Mouse (Mus musculus): ENCODE measurements around the gene Slirp. TPM values are rescaled to one million over a fixed set of nuclear protein-coding genes. Genes with fewer than 3 reads are reported as not detected.

The Slirp gene
- 38.5 and 44.2 TPM in 2 replicates for polyA plus RNA-seq (2012; rRNA removed)
- polyA plus RNA-seq (2014; fragmentation: Nextera tagmentation; extraction: Ambion mirVana), result 180 and 182 TPM in 2 replicates

- peaks cover 12 to 13% of the 10 kb centered on the region in 2 experiments for H3K4me1 ChIP-seq (replicated peaks; ENCODE audit: control insufficient read depth in 2 of 2, insufficient read depth in 2 of 2, low read length in 1 of 2)
- ATAC-seq (ENCODE audit: insufficient read depth), result peak; percentile 88
- DNase-seq (ENCODE audit: low read depth in 3 of 3, low spot score in 3 of 3), result peak; percentile 78 to 84 (median 79)
- no peaks in the 10 kb centered on the region for H3K9me3 ChIP-seq (ENCODE audit: control insufficient read depth, low read length)
- H3K27me3 ChIP-seq (ENCODE audit: control insufficient read depth, insufficient read depth, low read length), result no peaks in the 10 kb centered on the region
- WGBS (ENCODE audit: insufficient replicate concordance), result under 1% methylated on average over 28 of the region's 28 CpGs
- H3K27ac ChIP-seq, result peak within 1 kb of the TSS; percentile 40
- H3K4me2 ChIP-seq (ENCODE audit: low read depth), result peak within 1 kb of the TSS; percentile 74
- peak within 1 kb of the TSS; percentile 89 to 99 for H3K4me3 ChIP-seq (ENCODE audit: insufficient read depth in 1 of 2, low read depth in 2 of 2, low read length in 2 of 2)
- H3K36me3 ChIP-seq (replicated peaks; ENCODE audit: control insufficient read depth, insufficient read depth, low read depth), result peaks cover 42% of the 10 kb centered on the region
- peak within 1 kb of the TSS; percentile 96 for H3K9ac ChIP-seq (replicated peaks)
- TF ChIP-seq EP300 (IDR thresholded peaks at IDR 0.05; ENCODE audit: low read depth), result 0 out of 2 replicates have a peak, but pooled peaks have one; percentile 21
- TF ChIP-seq CTCF (IDR thresholded peaks at IDR 0.05; ENCODE audit: low read depth), result no peak
These were observed at the start of gene Slirp, which contains the start of gene Alkbh1 for GRCm38 (mm10) chr12:87443700-87444122. Gene Slirp, plus strand, starts transcription at chr12:87443896. Gene Alkbh1, minus strand, starts transcription at chr12:87444017.

DNA sequence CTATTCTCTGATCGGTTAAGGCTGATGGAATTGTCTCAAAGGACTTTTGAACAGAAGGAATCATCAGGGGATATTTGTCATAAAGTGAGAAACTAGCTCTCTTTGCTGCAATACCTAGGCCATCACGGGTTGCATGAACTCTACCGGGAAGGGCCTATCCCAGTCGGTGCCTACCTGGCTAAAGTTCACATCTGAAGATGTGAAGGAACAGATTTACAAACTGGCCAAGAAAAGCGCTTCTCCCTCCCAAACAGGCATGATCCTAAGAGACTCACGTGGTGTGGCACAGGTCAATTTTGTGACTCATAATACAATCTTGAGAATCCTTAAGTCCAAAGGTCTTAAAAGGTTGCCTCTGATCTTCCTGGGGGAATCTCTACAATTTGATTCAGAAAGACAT, 49.4 kb upstream of the Slirp start:
- ATAC-seq (ENCODE audit: insufficient read depth), result no peak
- 71% methylated on average over 6 of the region's 6 CpGs for WGBS (ENCODE audit: insufficient replicate concordance)
- H3K27ac ChIP-seq, result no peak overlapping the region

DNA sequence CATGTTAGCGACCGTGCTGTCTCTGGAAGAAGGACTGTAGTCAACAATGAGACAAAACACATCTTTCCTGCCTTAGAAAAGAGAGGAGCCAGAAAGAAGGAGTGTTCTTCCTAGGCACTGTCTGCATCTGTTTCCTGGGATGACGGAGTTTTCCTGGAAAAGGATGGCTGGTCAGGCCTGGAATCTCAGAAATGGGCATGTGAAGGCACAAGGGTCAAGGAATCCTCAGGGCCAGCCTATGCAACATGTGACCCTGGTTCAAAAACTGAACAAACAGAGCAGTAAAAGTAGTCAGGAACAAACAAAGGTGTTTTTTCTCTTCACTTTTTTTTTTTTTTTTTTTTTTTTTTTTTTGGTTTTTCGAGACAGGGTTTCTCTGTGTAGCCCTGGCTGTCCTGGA, 46.6 kb upstream of the Slirp start:
- TF ChIP-seq CTCF (IDR thresholded peaks at IDR 0.05; ENCODE audit: low read depth), result no peak
- ATAC-seq (ENCODE audit: insufficient read depth) (no peak), DNase-seq (ENCODE audit: low read depth in 3 of 3, low spot score in 3 of 3) (no peak)
- peaks cover 0 to 6% of the 10 kb centered on the region in 2 experiments; a peak in 2 of 4 replicates for H3K4me1 ChIP-seq (replicated peaks; ENCODE audit: control insufficient read depth in 2 of 2, insufficient read depth in 2 of 2, low read length in 1 of 2)
- H3K4me3 ChIP-seq (ENCODE audit: insufficient read depth in 1 of 2, low read depth in 2 of 2, low read length in 2 of 2), result no peak overlapping the region
- 79% methylated on average over 4 of the region's 4 CpGs for WGBS (ENCODE audit: insufficient replicate concordance)
- no peak overlapping the region for H3K9ac ChIP-seq (replicated peaks)
- H3K36me3 ChIP-seq (replicated peaks; ENCODE audit: control insufficient read depth, insufficient read depth, low read depth), result no peaks in the 10 kb centered on the region
- H3K9me3 ChIP-seq (ENCODE audit: control insufficient read depth, low read length), result no peaks in the 10 kb centered on the region
- no peaks in the 10 kb centered on the region for H3K27me3 ChIP-seq (ENCODE audit: control insufficient read depth, insufficient read depth, low read length)
- no peak overlapping the region for H3K27ac ChIP-seq
- no peak overlapping the region for H3K4me2 ChIP-seq (ENCODE audit: low read depth)

More for the DNA sequence above, 49.4 kb upstream of the Slirp start:
- Histone ChIP-seq H3K36me3 (replicated peaks; ENCODE audit: control insufficient read depth, insufficient read depth, low read depth) (no peaks in the 10 kb centered on the region), H3K4me1 (replicated peaks; ENCODE audit: control insufficient read depth in 2 of 2, insufficient read depth in 2 of 2, low read length in 1 of 2) (peaks cover 0 to 8% of the 10 kb centered on the region in 2 experiments; a peak in 2 of 4 replicates), H3K4me2 (ENCODE audit: low read depth) (no peak overlapping the region), H3K27me3 (ENCODE audit: control insufficient read depth, insufficient read depth, low read length) (no peaks in the 10 kb centered on the region), H3K9me3 (ENCODE audit: control insufficient read depth, low read length) (no peaks in the 10 kb centered on the region), H3K4me3 (ENCODE audit: insufficient read depth in 1 of 2, low read depth in 2 of 2, low read length in 2 of 2) (no peak overlapping the region), H3K9ac (replicated peaks) (no peak overlapping the region)
- TF ChIP-seq CTCF (IDR thresholded peaks at IDR 0.05; ENCODE audit: low read depth) (no peak), EP300 (IDR thresholded peaks at IDR 0.05; ENCODE audit: low read depth) (no peak)
- DNase-seq (ENCODE audit: low read depth in 3 of 3, low spot score in 3 of 3), result no peak

DNA sequence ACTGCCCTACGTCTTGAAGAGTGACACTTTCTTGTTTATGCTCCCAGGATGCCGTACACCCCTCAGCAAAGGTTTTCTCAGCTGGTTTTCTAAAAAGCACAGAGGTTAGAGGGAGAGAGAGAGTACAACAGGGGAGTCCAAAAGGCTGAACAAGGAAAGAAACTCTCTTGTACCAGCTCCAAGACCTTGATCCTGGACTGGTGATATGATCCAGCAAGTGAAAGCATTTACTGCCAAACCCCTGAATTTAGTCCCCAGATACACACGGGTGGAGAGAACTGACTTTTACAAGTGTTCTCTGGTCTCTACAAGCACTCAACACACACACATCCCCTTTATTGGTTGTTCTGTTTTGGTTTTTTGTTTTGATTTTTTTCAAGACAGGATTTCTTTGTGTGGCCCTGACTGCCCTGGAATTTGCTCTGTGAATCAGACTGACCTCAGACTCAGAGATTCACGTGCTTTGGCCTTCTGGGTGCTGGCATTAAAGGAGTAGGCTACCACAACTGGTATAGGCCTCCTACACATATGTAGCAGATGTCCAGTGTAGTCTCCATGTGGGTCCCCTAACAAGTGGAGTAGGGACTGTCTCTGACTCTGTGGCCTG, 45.8 kb upstream of the Slirp start:
- no peak for ATAC-seq (ENCODE audit: insufficient read depth)

DNA sequence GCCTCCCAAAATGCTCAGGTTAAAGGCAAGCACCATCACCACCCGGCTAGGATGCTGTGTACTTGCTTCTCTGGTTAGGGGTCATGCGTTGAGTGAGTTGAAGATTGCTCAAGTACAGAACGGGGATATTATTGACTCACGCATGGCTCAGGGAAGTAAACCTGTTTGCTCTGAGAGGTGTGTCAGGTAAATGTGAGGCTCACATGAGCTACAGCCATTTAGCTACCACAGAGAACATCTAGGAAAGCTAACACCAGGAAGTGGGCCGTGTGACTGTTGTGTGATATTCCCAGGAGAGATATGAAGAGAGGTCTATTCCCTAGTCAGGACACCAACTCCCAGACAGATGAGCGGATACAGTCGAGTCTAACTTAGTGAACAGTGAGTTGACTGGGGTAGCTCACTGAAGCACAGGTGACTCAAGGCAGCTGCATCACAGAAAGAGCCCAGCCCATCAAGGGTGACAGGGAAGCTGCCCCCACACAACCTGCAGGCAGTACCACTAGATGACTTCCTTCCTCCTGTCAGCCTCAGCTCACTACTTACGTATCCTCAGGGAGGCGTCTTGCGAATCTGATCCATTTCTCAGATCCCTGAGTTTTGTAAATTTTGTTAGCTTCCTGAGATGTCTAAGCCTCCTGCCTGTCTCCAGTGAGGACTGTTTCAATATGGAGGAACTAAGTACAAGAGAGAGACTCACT, 44.4 kb upstream of the Slirp start:
- DNase-seq (ENCODE audit: low read depth in 3 of 3, low spot score in 3 of 3) (no peak), ATAC-seq (ENCODE audit: insufficient read depth) (no peak)
- Histone ChIP-seq H3K27me3 (ENCODE audit: control insufficient read depth, insufficient read depth, low read length) (no peaks in the 10 kb centered on the region), H3K4me2 (ENCODE audit: low read depth) (no peak overlapping the region), H3K36me3 (replicated peaks; ENCODE audit: control insufficient read depth, insufficient read depth, low read depth) (no peaks in the 10 kb centered on the region), H3K9me3 (ENCODE audit: control insufficient read depth, low read length) (no peaks in the 10 kb centered on the region), H3K4me1 (replicated peaks; ENCODE audit: control insufficient read depth in 2 of 2, insufficient read depth in 2 of 2, low read length in 1 of 2) (0 out of 4 replicates have a peak, but pooled peaks cover 0 to 4% of the 10 kb centered on the region in 2 experiments), H3K27ac (no peak overlapping the region), H3K4me3 (ENCODE audit: insufficient read depth in 1 of 2, low read depth in 2 of 2, low read length in 2 of 2) (no peak overlapping the region), H3K9ac (replicated peaks) (no peak overlapping the region)
- TF ChIP-seq CTCF (IDR thresholded peaks at IDR 0.05; ENCODE audit: low read depth) (no peak), EP300 (IDR thresholded peaks at IDR 0.05; ENCODE audit: low read depth) (no peak)
- 51% methylated on average over 10 of the region's 10 CpGs for WGBS (ENCODE audit: insufficient replicate concordance)

More for the DNA sequence above, 45.8 kb upstream of the Slirp start:
- H3K4me1 ChIP-seq (replicated peaks; ENCODE audit: control insufficient read depth in 2 of 2, insufficient read depth in 2 of 2, low read length in 1 of 2), result peaks cover 0 to 6% of the 10 kb centered on the region in 2 experiments; a peak in 2 of 4 replicates
- no peaks in the 10 kb centered on the region for H3K27me3 ChIP-seq (ENCODE audit: control insufficient read depth, insufficient read depth, low read length)
- H3K4me3 ChIP-seq (ENCODE audit: insufficient read depth in 1 of 2, low read depth in 2 of 2, low read length in 2 of 2), result no peak overlapping the region
- WGBS (ENCODE audit: insufficient replicate concordance), result 66% methylated on average over 4 of the region's 4 CpGs
- H3K4me2 ChIP-seq (ENCODE audit: low read depth), result no peak overlapping the region
- no peaks in the 10 kb centered on the region for H3K36me3 ChIP-seq (replicated peaks; ENCODE audit: control insufficient read depth, insufficient read depth, low read depth)
- no peak overlapping the region for H3K9ac ChIP-seq (replicated peaks)
- DNase-seq (ENCODE audit: low read depth in 3 of 3, low spot score in 3 of 3), result no peak
- no peaks in the 10 kb centered on the region for H3K9me3 ChIP-seq (ENCODE audit: control insufficient read depth, low read length)
- no peak for TF ChIP-seq CTCF (IDR thresholded peaks at IDR 0.05; ENCODE audit: low read depth)
- TF ChIP-seq EP300 (IDR thresholded peaks at IDR 0.05; ENCODE audit: low read depth), result no peak
- no peak overlapping the region for H3K27ac ChIP-seq
